Mouse (Mus musculus) liver, embryonic 14.5 days (tissue): ENCODE results near the gene Rfc5. TPM values are rescaled to one million over a fixed set of nuclear protein-coding genes. Genes with fewer than 3 reads are reported as not detected.
"Not testable (repeated sequence)": the region's sequence is repeated elsewhere in the genome, so short reads cannot be mapped to it uniquely, and the experiment has no call there.

Experiments used
- ATAC-seq: fragments of 200-750 bp; cut with Nextera tagmentation; 2 replicates; pipeline ENCODE4 v1.8.0; 2017; ENCODE audit warnings: moderate number of reproducible peaks, mild to moderate bottlenecking, moderate library complexity; ENCODE audit not compliant: insufficient read depth
- DNase-seq, 3 experiments: peaks; one replicate each; pipeline ENCODE4 v3.0.0-alpha.2; 2012 to 2013; ENCODE audit warnings: low read depth in 3 of 3, low spot score in 3 of 3
- H3K27ac ChIP-seq: fragments of 300-500 bp; sonication (generic); 2 replicates; pipeline ENCODE4 v1.5.1; 2014; ENCODE audit warnings: moderate library complexity, mild to moderate bottlenecking, control low read depth, inconsistent platforms
- H3K27me3 ChIP-seq: fragments of 300-500 bp; sonication (generic); 2 replicates; pipeline ENCODE4 v1.6.1; 2014; ENCODE audit warnings: mild to moderate bottlenecking, low read length, moderate library complexity; ENCODE audit not compliant: control insufficient read depth, insufficient read depth
- H3K36me3 ChIP-seq: fragments of 300-500 bp; sonication (generic); replicated peaks from 2 replicates; pipeline ENCODE4 v1.6.1; 2014; ENCODE audit warnings: low read depth; ENCODE audit not compliant: control insufficient read depth, insufficient read depth
- H3K4me1 ChIP-seq, 2 experiments: fragments of 200-500 bp in 1 of 2; fragments of 300-500 bp in 1 of 2; sonication (generic) in 1 of 2; replicated peaks; 2 replicates each; pipeline ENCODE4 v1.6.1; 2012 to 2014; ENCODE audit warnings: antibody characterized with exemption in 1 of 2, inconsistent platforms in 1 of 2, low read length in 1 of 2; ENCODE audit not compliant: control insufficient read depth in 2 of 2, insufficient read depth in 2 of 2
- H3K4me2 ChIP-seq: fragments of 300-500 bp; sonication (generic); 2 replicates; pipeline ENCODE4 v1.6.1; 2014; ENCODE audit warnings: low read depth, mild to moderate bottlenecking, control low read depth, moderate library complexity
- H3K4me3 ChIP-seq, 2 experiments: fragments of 200-500 bp in 1 of 2; fragments of 300-500 bp in 1 of 2; sonication (generic) in 1 of 2; 2 replicates each; pipeline ENCODE4 v1.5.1; 2012 to 2014; ENCODE audit warnings: low read depth in 2 of 2, low read length in 2 of 2, mild to moderate bottlenecking in 2 of 2, control low read depth in 1 of 2, inconsistent platforms in 1 of 2, moderate library complexity in 1 of 2; ENCODE audit not compliant: insufficient read depth in 1 of 2
- H3K9ac ChIP-seq: fragments of 300-500 bp; sonication (generic); replicated peaks from 2 replicates; pipeline ENCODE4 v1.6.1; 2014; ENCODE audit warnings: mild to moderate bottlenecking, control low read depth, moderate library complexity
- H3K9me3 ChIP-seq: fragments of 300-500 bp; sonication (generic); 2 replicates; pipeline ENCODE4 v1.6.1; 2016; ENCODE audit warnings: low read length, mixed read lengths; ENCODE audit not compliant: control insufficient read depth
- CTCF ChIP-seq: IDR thresholded peaks from 2 replicates; pipeline ENCODE4 v1.5.1; 2016; ENCODE audit warnings: antibody characterized with exemption, low read depth, control low read depth
- EP300 ChIP-seq: IDR thresholded peaks from 2 replicates; pipeline ENCODE4 v1.6.1; 2016; ENCODE audit warnings: antibody characterized with exemption, low read depth
- WGBS: fragments of 180-500 bp; shearing (Covaris S2); extraction: QIAGEN DNeasy Blood & Tissue Kit; methylation state at CpG from one replicate; pipeline ENCODE4 v1.1.7; 2014; ENCODE audit not compliant: insufficient replicate concordance; 5-methylcytosine and 5-hydroxymethylcytosine counted together
- polyA plus RNA-seq, 2 experiments: library from polyadenylated mRNA; depleted of rRNA in 1 of 2; stranded (reverse) in 1 of 2; unstranded in 1 of 2; fragments of >200 nt; fragmentation: Nextera tagmentation in 1 of 2; extraction: Ambion mirVana in 1 of 2; gene quantifications; 2 replicates each; pipeline versions ENCODE4 v1.2.1 to v1.2.3; 2012 to 2014

Rfc5 gene
- polyA plus RNA-seq, 2 experiments = 24.1 to 52.2 TPM

DNA sequence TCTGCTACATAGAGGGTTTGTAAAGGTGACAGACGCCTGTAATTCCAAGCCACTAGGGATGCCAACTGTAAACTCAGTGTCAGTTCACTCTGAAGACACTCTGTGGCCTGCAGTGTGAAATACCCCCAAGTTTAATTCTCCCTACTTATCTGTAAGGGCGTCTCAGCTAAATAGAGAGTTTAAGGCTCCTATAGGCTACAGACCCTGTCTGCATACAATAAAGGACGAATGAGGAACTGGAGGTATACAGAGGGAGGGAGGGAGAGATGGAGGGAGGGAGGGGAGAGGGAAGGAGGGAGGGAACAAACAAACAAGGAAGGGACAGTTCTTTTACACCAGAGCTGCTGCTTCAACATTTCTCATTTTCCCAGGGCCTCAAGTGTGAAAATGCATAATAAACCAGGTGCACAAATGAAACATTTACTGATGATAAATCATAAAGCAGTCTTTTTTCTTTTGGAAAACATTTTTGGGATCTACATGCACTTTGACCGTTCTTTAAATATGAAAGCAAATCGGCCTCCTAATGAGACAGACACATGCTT is 43.3 kb downstream of the Rfc5 start:
- no peaks in the 10 kb centered on the region for H3K36me3 ChIP-seq
- TF ChIP-seq EP300 = no peak
- no peak for TF ChIP-seq CTCF
- H3K9me3 ChIP-seq = no peaks in the 10 kb centered on the region
- DNase-seq (no peak), ATAC-seq (no peak)
- no peaks in the 10 kb centered on the region; a peak in 1 of 4 replicates for H3K4me1 ChIP-seq
- H3K27ac ChIP-seq = no peak overlapping the region
- no peak overlapping the region for H3K9ac ChIP-seq
- H3K4me3 ChIP-seq = no peak overlapping the region
- WGBS = 51% methylated on average over 5 of the region's 5 CpGs
- H3K27me3 ChIP-seq = no peaks in the 10 kb centered on the region
- H3K4me2 ChIP-seq = no peak overlapping the region

GRCm38 (mm10) chr5:117344496-117344895 is 44.4 kb downstream of the Rfc5 start:
- not testable (repeated sequence) for H3K4me2 ChIP-seq, H3K4me3 ChIP-seq, ATAC-seq, H3K36me3 ChIP-seq, H3K27ac ChIP-seq, DNase-seq, H3K9me3 ChIP-seq, H3K9ac ChIP-seq, H3K27me3 ChIP-seq, H3K4me1 ChIP-seq
- 67% methylated on average over 5 of the region's 5 CpGs for WGBS

GRCm38 (mm10) chr5:117341896-117342295 is 47.0 kb downstream of the Rfc5 start:
- Histone ChIP-seq H3K27ac (no peak overlapping the region), H3K9ac (no peak overlapping the region), H3K4me3 (no peak overlapping the region), H3K9me3 (no peaks in the 10 kb centered on the region), H3K4me1 (0 out of 4 replicates have a peak, but pooled peaks cover 0 to 2% of the 10 kb centered on the region in 2 experiments), H3K36me3 (no peaks in the 10 kb centered on the region), H3K4me2 (no peak overlapping the region), H3K27me3 (no peaks in the 10 kb centered on the region)
- WGBS = 48% methylated on average over 6 of the region's 6 CpGs
- TF ChIP-seq CTCF (no peak), EP300 (no peak)
- ATAC-seq (no peak), DNase-seq (no peak)

DNA sequence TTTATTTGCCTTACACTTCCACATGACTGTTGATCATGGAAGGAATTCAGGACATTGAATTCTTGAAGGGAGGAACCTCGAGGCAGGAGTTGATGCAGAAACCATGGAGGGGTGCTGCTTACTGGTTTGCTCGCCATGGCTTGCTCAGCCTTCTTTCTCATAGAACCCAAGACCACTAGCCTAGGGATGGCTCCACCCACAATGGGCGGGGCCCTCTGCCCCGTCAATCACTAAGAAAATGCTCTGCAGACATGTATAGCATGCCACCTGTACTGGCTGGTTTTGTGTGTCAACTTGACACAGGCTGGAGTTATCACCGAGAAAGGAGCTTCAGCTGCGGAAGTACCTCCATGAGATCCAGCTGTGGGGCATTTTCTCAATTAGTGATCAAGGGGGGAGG is 48.8 kb downstream of the Rfc5 start:
- H3K27me3 ChIP-seq = no peaks in the 10 kb centered on the region
- no peak overlapping the region for H3K4me3 ChIP-seq
- no peaks in the 10 kb centered on the region for H3K9me3 ChIP-seq
- H3K27ac ChIP-seq = no peak overlapping the region
- no peak for ATAC-seq
- DNase-seq = no peak
- H3K4me2 ChIP-seq = no peak overlapping the region
- 61% methylated on average over 6 of the region's 6 CpGs for WGBS
- H3K9ac ChIP-seq = no peak overlapping the region
- H3K36me3 ChIP-seq = no peaks in the 10 kb centered on the region
- TF ChIP-seq EP300 (no peak), CTCF (no peak)
- 0 out of 4 replicates have a peak, but pooled peaks cover 0 to 2% of the 10 kb centered on the region in 2 experiments for H3K4me1 ChIP-seq

GRCm38 (mm10) chr5:117338503-117338902 is 50.3 kb downstream of the Rfc5 start:
- H3K4me2 ChIP-seq = no peak overlapping the region
- H3K9me3 ChIP-seq = no peaks in the 10 kb centered on the region
- H3K27me3 ChIP-seq = no peaks in the 10 kb centered on the region
- no peaks in the 10 kb centered on the region for H3K36me3 ChIP-seq
- ATAC-seq (peak; percentile 48; the same call in 1 of the 2 replicates), DNase-seq (no peak)
- 22% methylated on average over 8 of the region's 8 CpGs for WGBS
- no peak overlapping the region for H3K27ac ChIP-seq
- TF ChIP-seq CTCF (no peak), EP300 (no peak)
- no peak overlapping the region for H3K4me3 ChIP-seq
- H3K9ac ChIP-seq = no peak overlapping the region
- 0 out of 4 replicates have a peak, but pooled peaks cover 0 to 2% of the 10 kb centered on the region in 2 experiments for H3K4me1 ChIP-seq
